Mouse (Mus musculus): Measurements from ENCODE around the gene Grik5. TPM values are rescaled to one million over a fixed set of nuclear protein-coding genes. Genes with fewer than 3 reads are reported as not detected.

Gene Grik5
- total RNA-seq (2014; rRNA removed) (153 and 161 TPM in 2 replicates), polyA plus RNA-seq (2015; fragmentation: Nextera tagmentation; extraction: Ambion mirVana) (15.7 and 18.6 TPM in 2 replicates)

- H3K4me1 ChIP-seq (ENCODE audit: insufficient read depth, low read length) = peaks cover 29% of the 10 kb centered on the region
- no peak for ATAC-seq (ENCODE audit: low FRiP score)
- 1% methylated on average over 21 of the region's 28 CpGs for WGBS
- H3K4me2 ChIP-seq (ENCODE audit: low read depth, low read length, poor library complexity, severe bottlenecking) = peak within 1 kb of the TSS; percentile 91
- no peak for TF ChIP-seq CTCF (IDR thresholded peaks at IDR 0.05)
- H3K27ac ChIP-seq (ENCODE audit: low read depth, low read length) = peak within 1 kb of the TSS; percentile 92
- H3K27me3 ChIP-seq (ENCODE audit: insufficient read depth, low read length) = no peaks in the 10 kb centered on the region
- H3K9me3 ChIP-seq (ENCODE audit: low read length) = no peaks in the 10 kb centered on the region
- H3K9ac ChIP-seq (replicated peaks; ENCODE audit: low read length, poor library complexity, severe bottlenecking) = peak within 1 kb of the TSS; percentile 97
- H3K4me3 ChIP-seq (ENCODE audit: low read depth, low read length) = peak within 1 kb of the TSS; percentile 85
- peak; percentile 41 for DNase-seq (ENCODE audit: low spot score)
- H3K36me3 ChIP-seq (ENCODE audit: insufficient read depth, low read length) = peaks cover 9% of the 10 kb centered on the region
Observed at GRCm38 (mm10) chr7:25071979-25072715, at the start of gene Grik5, which contains the start of gene Zfp574. Gene Grik5 (minus strand): TSS chr7:25072346. Gene Zfp574 (plus strand): TSS chr7:25072567.

- H3K36me3 ChIP-seq (ENCODE audit: insufficient read depth, low read length) = no peaks in the 10 kb centered on the region
- no peak overlapping the region for H3K27ac ChIP-seq (ENCODE audit: low read depth, low read length)
- ATAC-seq (ENCODE audit: low FRiP score) = no peak
- no peak overlapping the region for H3K4me3 ChIP-seq (ENCODE audit: low read depth, low read length)
- no peak for TF ChIP-seq CTCF (IDR thresholded peaks at IDR 0.05)
- 70% methylated on average over 13 of the region's 13 CpGs for WGBS
- no peaks in the 10 kb centered on the region for H3K27me3 ChIP-seq (ENCODE audit: insufficient read depth, low read length)
- H3K9ac ChIP-seq (replicated peaks; ENCODE audit: low read length, poor library complexity, severe bottlenecking) = no peak overlapping the region
- H3K4me2 ChIP-seq (ENCODE audit: low read depth, low read length, poor library complexity, severe bottlenecking) = no peak overlapping the region
- no peak for DNase-seq (ENCODE audit: low spot score)
- H3K4me1 ChIP-seq (ENCODE audit: insufficient read depth, low read length) = no peaks in the 10 kb centered on the region
- no peaks in the 10 kb centered on the region for H3K9me3 ChIP-seq (ENCODE audit: low read length)
Observed at GRCm38 (mm10) chr7:25121240-25121786, 49.2 kb upstream of the Grik5 start.

GRCm38 (mm10) chr7:25120061-25120834 is 48.1 kb upstream of the Grik5 start:
- Histone ChIP-seq H3K9ac (replicated peaks; ENCODE audit: low read length, poor library complexity, severe bottlenecking) (no peak overlapping the region), H3K4me3 (ENCODE audit: low read depth, low read length) (no peak overlapping the region), H3K36me3 (ENCODE audit: insufficient read depth, low read length) (peaks cover 2% of the 10 kb centered on the region; the same call in 1 of the 2 replicates), H3K27ac (ENCODE audit: low read depth, low read length) (no peak overlapping the region), H3K27me3 (ENCODE audit: insufficient read depth, low read length) (no peaks in the 10 kb centered on the region), H3K4me2 (ENCODE audit: low read depth, low read length, poor library complexity, severe bottlenecking) (no peak overlapping the region), H3K4me1 (ENCODE audit: insufficient read depth, low read length) (no peaks in the 10 kb centered on the region), H3K9me3 (ENCODE audit: low read length) (no peaks in the 10 kb centered on the region)
- ATAC-seq (ENCODE audit: low FRiP score) = no peak
- TF ChIP-seq CTCF (IDR thresholded peaks at IDR 0.05) = no peak
- no peak for DNase-seq (ENCODE audit: low spot score)
- 82% methylated on average over 17 of the region's 25 CpGs for WGBS

- no peak for TF ChIP-seq CTCF (IDR thresholded peaks at IDR 0.05)
- 89% methylated on average over 16 of the region's 16 CpGs for whole genome bisulfite sequencing
Observed at GRCm38 (mm10) chr7:25112956-25113603, 40.9 kb upstream of the Grik5 start.

GRCm38 (mm10) chr7:25112178-25112955 is 40.2 kb upstream of the Grik5 start:
- 86% methylated on average over 17 of the region's 17 CpGs for WGBS
- ATAC-seq (ENCODE audit: low FRiP score) = no peak
- peak; percentile 61 for DNase-seq (ENCODE audit: low spot score)
- H3K4me1 ChIP-seq (ENCODE audit: insufficient read depth, low read length) = no peaks in the 10 kb centered on the region
- no peaks in the 10 kb centered on the region for H3K27me3 ChIP-seq (ENCODE audit: insufficient read depth, low read length)
- no peak overlapping the region for H3K27ac ChIP-seq (ENCODE audit: low read depth, low read length)
- no peak overlapping the region for H3K4me3 ChIP-seq (ENCODE audit: low read depth, low read length)
- peaks cover 12% of the 10 kb centered on the region; the same call in 1 of the 2 replicates for H3K36me3 ChIP-seq (ENCODE audit: insufficient read depth, low read length)
- H3K4me2 ChIP-seq (ENCODE audit: low read depth, low read length, poor library complexity, severe bottlenecking) = no peak overlapping the region
- no peak for TF ChIP-seq CTCF (IDR thresholded peaks at IDR 0.05)
- H3K9ac ChIP-seq (replicated peaks; ENCODE audit: low read length, poor library complexity, severe bottlenecking) = no peak overlapping the region
- no peaks in the 10 kb centered on the region for H3K9me3 ChIP-seq (ENCODE audit: low read length)

More at GRCm38 (mm10) chr7:25112956-25113603, 40.9 kb upstream of the Grik5 start:
- Histone ChIP-seq H3K36me3 (ENCODE audit: insufficient read depth, low read length) (peaks cover 12% of the 10 kb centered on the region; the same call in 1 of the 2 replicates), H3K4me2 (ENCODE audit: low read depth, low read length, poor library complexity, severe bottlenecking) (no peak overlapping the region), H3K9me3 (ENCODE audit: low read length) (no peaks in the 10 kb centered on the region), H3K27me3 (ENCODE audit: insufficient read depth, low read length) (no peaks in the 10 kb centered on the region), H3K4me3 (ENCODE audit: low read depth, low read length) (no peak overlapping the region), H3K4me1 (ENCODE audit: insufficient read depth, low read length) (no peaks in the 10 kb centered on the region), H3K9ac (replicated peaks; ENCODE audit: low read length, poor library complexity, severe bottlenecking) (no peak overlapping the region), H3K27ac (ENCODE audit: low read depth, low read length) (no peak overlapping the region)
- no peak for ATAC-seq (ENCODE audit: low FRiP score)
- no peak for DNase-seq (ENCODE audit: low spot score)
